Mouse (Mus musculus) forebrain, embryonic 16.5 days (tissue): Measurements from ENCODE around the gene Haus6. TPM values are rescaled to one million over a fixed set of nuclear protein-coding genes. Genes with fewer than 3 reads are reported as not detected.
"Not testable (repeated sequence)": the region's sequence is repeated elsewhere in the genome, so short reads cannot be mapped to it uniquely, and the experiment has no call there.

Experiments
- ATAC-seq: fragments of 200-750 bp; cut with Nextera tagmentation; 2 replicates; pipeline ENCODE4 v1.8.0; 2017; ENCODE audit warnings: mild to moderate bottlenecking, moderate library complexity
- H3K27ac ChIP-seq: fragments of 300-500 bp; sonication (generic); 2 replicates; pipeline ENCODE4 v1.5.1; 2014; ENCODE audit warnings: low read length, control low read depth
- H3K27me3 ChIP-seq: fragments of 300-500 bp; sonication (generic); replicated peaks from 2 replicates; pipeline ENCODE4 v1.6.1; 2014; ENCODE audit warnings: low read length; ENCODE audit not compliant: control insufficient read depth, insufficient read depth
- H3K36me3 ChIP-seq: fragments of 300-500 bp; sonication (generic); 2 replicates; pipeline ENCODE4 v1.6.1; 2014; ENCODE audit not compliant: control insufficient read depth, insufficient read depth
- H3K4me1 ChIP-seq: fragments of 300-500 bp; sonication (generic); replicated peaks from 2 replicates; pipeline ENCODE4 v1.6.1; 2014; ENCODE audit warnings: low read length; ENCODE audit not compliant: control insufficient read depth, insufficient read depth
- H3K4me2 ChIP-seq: fragments of 300-500 bp; sonication (generic); 2 replicates; pipeline ENCODE4 v1.6.1; 2014; ENCODE audit warnings: mild to moderate bottlenecking, low read length, control low read depth
- H3K4me3 ChIP-seq: fragments of 300-500 bp; sonication (generic); replicated peaks from 2 replicates; pipeline ENCODE4 v1.5.1; 2014; ENCODE audit warnings: mild to moderate bottlenecking, low read length, control low read depth
- H3K9ac ChIP-seq: fragments of 300-500 bp; sonication (generic); replicated peaks from 2 replicates; pipeline ENCODE4 v1.6.1; 2014; ENCODE audit warnings: low read depth, low read length, control low read depth
- H3K9me3 ChIP-seq: fragments of 300-500 bp; sonication (generic); 2 replicates; pipeline ENCODE4 v1.6.1; 2016; ENCODE audit warnings: low read length; ENCODE audit not compliant: control insufficient read depth
- WGBS: fragments of 180-500 bp; shearing (Covaris S2); extraction: QIAGEN DNeasy Blood & Tissue Kit; methylation state at CpG from one replicate; pipeline ENCODE4 v1.1.7; 2014; 5-methylcytosine and 5-hydroxymethylcytosine counted together
- polyA plus RNA-seq: library from polyadenylated mRNA; unstranded; fragments of >200 nt; fragmentation: Nextera tagmentation; extraction: Ambion mirVana; gene quantifications from 2 replicates; pipeline ENCODE4 v1.2.1, GENCODE M21; 2015

Gene Haus6
- polyA plus RNA-seq: 11.5 TPM in 2 replicates

GRCm38 (mm10) chr4:86611524-86612288 lies at the start of gene Haus6:
Gene Haus6 (minus strand): TSS chr4:86612055.
- peak within 1 kb of the TSS; percentile 59 for H3K27ac ChIP-seq
- H3K4me1 ChIP-seq: peaks cover 13% of the 10 kb centered on the region
- under 1% methylated on average over 59 of the region's 59 CpGs for WGBS
- no peaks in the 10 kb centered on the region for H3K27me3 ChIP-seq
- peak; percentile 100 for ATAC-seq
- no peaks in the 10 kb centered on the region for H3K9me3 ChIP-seq
- H3K4me2 ChIP-seq: peak within 1 kb of the TSS; percentile 94
- H3K9ac ChIP-seq: peak within 1 kb of the TSS; percentile 78
- peak within 1 kb of the TSS; percentile 91 for H3K4me3 ChIP-seq
- H3K36me3 ChIP-seq: no peaks in the 10 kb centered on the region

- no peaks in the 10 kb centered on the region for H3K4me1 ChIP-seq
- H3K27me3 ChIP-seq: no peaks in the 10 kb centered on the region
- no peak for ATAC-seq
- 96% methylated on average over 12 of the region's 12 CpGs for WGBS
- no peak overlapping the region for H3K27ac ChIP-seq
- H3K36me3 ChIP-seq: peaks cover 20% of the 10 kb centered on the region
- no peak overlapping the region for H3K4me3 ChIP-seq
- no peaks in the 10 kb centered on the region for H3K9me3 ChIP-seq
- no peak overlapping the region for H3K4me2 ChIP-seq
- no peak overlapping the region for H3K9ac ChIP-seq
These were observed 45.3 kb upstream of the Haus6 start for GRCm38 (mm10) chr4:86657176-86657575.

- not testable (repeated sequence) for H3K4me3 ChIP-seq, H3K9me3 ChIP-seq, H3K27me3 ChIP-seq, H3K27ac ChIP-seq, H3K9ac ChIP-seq, H3K4me1 ChIP-seq, ATAC-seq, H3K4me2 ChIP-seq
- peaks cover 20% of the 10 kb centered on the region for H3K36me3 ChIP-seq
- WGBS: 91% methylated on average over 8 of the region's 8 CpGs
These were observed 44.6 kb upstream of the Haus6 start for GRCm38 (mm10) chr4:86656410-86656809.

GRCm38 (mm10) chr4:86651686-86652384 lies 40.0 kb upstream of the Haus6 start:
- no peaks in the 10 kb centered on the region for H3K4me1 ChIP-seq
- no peaks in the 10 kb centered on the region for H3K27me3 ChIP-seq
- 72% methylated on average over 10 of the region's 10 CpGs for WGBS
- H3K9me3 ChIP-seq: 0 out of 2 replicates have a peak, but pooled peaks cover 2% of the 10 kb centered on the region
- H3K27ac ChIP-seq: no peak overlapping the region
- H3K9ac ChIP-seq: no peak overlapping the region
- H3K36me3 ChIP-seq: peaks cover under 1% of the 10 kb centered on the region; the same call in 1 of the 2 replicates
- ATAC-seq: no peak
- no peak overlapping the region for H3K4me3 ChIP-seq
- H3K4me2 ChIP-seq: no peak overlapping the region

GRCm38 (mm10) chr4:86648394-86648793 lies 36.5 kb upstream of the Haus6 start:
- WGBS: 96% methylated on average over 10 of the region's 13 CpGs

GRCm38 (mm10) chr4:86637561-86637960 lies 25.7 kb upstream of the Haus6 start:
- not testable (repeated sequence) for H3K4me2 ChIP-seq, H3K4me3 ChIP-seq, ATAC-seq, H3K9ac ChIP-seq, H3K27me3 ChIP-seq, H3K4me1 ChIP-seq, H3K9me3 ChIP-seq, H3K36me3 ChIP-seq, H3K27ac ChIP-seq
- 93% methylated on average over 9 of the region's 9 CpGs for WGBS

More at GRCm38 (mm10) chr4:86648394-86648793, 36.5 kb upstream of the Haus6 start:
- H3K4me3 ChIP-seq, H3K36me3 ChIP-seq, H3K9ac ChIP-seq, H3K4me1 ChIP-seq, H3K9me3 ChIP-seq, ATAC-seq, H3K27me3 ChIP-seq, H3K4me2 ChIP-seq, H3K27ac ChIP-seq: not testable (repeated sequence)

- not testable (repeated sequence) for H3K27ac ChIP-seq, H3K4me2 ChIP-seq, H3K27me3 ChIP-seq, H3K9me3 ChIP-seq, H3K9ac ChIP-seq, H3K4me1 ChIP-seq, H3K4me3 ChIP-seq, ATAC-seq, H3K36me3 ChIP-seq
These were observed 23.0 kb upstream of the Haus6 start for GRCm38 (mm10) chr4:86634873-86635272.

GRCm38 (mm10) chr4:86634312-86634711 lies 22.5 kb upstream of the Haus6 start:
- not testable (repeated sequence) for H3K36me3 ChIP-seq

GRCm38 (mm10) chr4:86632556-86632955 lies 20.7 kb upstream of the Haus6 start:
- not testable (repeated sequence) for H3K4me1 ChIP-seq, H3K4me3 ChIP-seq, H3K4me2 ChIP-seq, H3K36me3 ChIP-seq, H3K9ac ChIP-seq, ATAC-seq, H3K27me3 ChIP-seq, H3K27ac ChIP-seq, H3K9me3 ChIP-seq
- 73% methylated on average over 3 of the region's 5 CpGs for WGBS

More at GRCm38 (mm10) chr4:86634312-86634711, 22.5 kb upstream of the Haus6 start:
- ATAC-seq, H3K27ac ChIP-seq, H3K9ac ChIP-seq, H3K4me2 ChIP-seq, H3K4me1 ChIP-seq, H3K27me3 ChIP-seq, H3K4me3 ChIP-seq, H3K9me3 ChIP-seq: not testable (repeated sequence)
